Mouse (Mus musculus): ENCODE data around the gene Clcnkb. TPM values are rescaled to one million over a fixed set of nuclear protein-coding genes. Genes with fewer than 3 reads are reported as not detected.

Gene Clcnkb
- polyA plus RNA-seq, 1 experiment from 2014 or later: not detected

GRCm38 (mm10) chr4:141451916-141452450 is 36.2 kb upstream of the Clcnkb start:
- no peak overlapping the region for H3K4me3 ChIP-seq (replicated peaks)
- no peaks in the 10 kb centered on the region for H3K27me3 ChIP-seq (replicated peaks)
- no peaks in the 10 kb centered on the region for H3K9me3 ChIP-seq
- no peak for ATAC-seq
- no peak overlapping the region for H3K9ac ChIP-seq
- peaks cover 9% of the 10 kb centered on the region for H3K36me3 ChIP-seq
- H3K4me1 ChIP-seq (replicated peaks): 0 out of 2 replicates have a peak, but pooled peaks cover 9% of the 10 kb centered on the region
- no peak overlapping the region for H3K4me2 ChIP-seq (replicated peaks)
- whole genome bisulfite sequencing: 89% methylated on average over 9 of the region's 9 CpGs
- H3K27ac ChIP-seq: no peak overlapping the region

GRCm38 (mm10) chr4:141451251-141451650 is 35.4 kb upstream of the Clcnkb start:
- Histone ChIP-seq H3K9ac (no peak overlapping the region), H3K9me3 (no peaks in the 10 kb centered on the region), H3K36me3 (peaks cover 9% of the 10 kb centered on the region), H3K4me3 (replicated peaks) (no peak overlapping the region), H3K4me2 (replicated peaks) (no peak overlapping the region), H3K4me1 (replicated peaks) (0 out of 2 replicates have a peak, but pooled peaks cover 5% of the 10 kb centered on the region), H3K27ac (no peak overlapping the region), H3K27me3 (replicated peaks) (no peaks in the 10 kb centered on the region)
- WGBS: 92% methylated on average over 2 of the region's 2 CpGs
- ATAC-seq: no peak

GRCm38 (mm10) chr4:141446211-141446610 is 30.4 kb upstream of the Clcnkb start:
- no peak overlapping the region for H3K9ac ChIP-seq
- WGBS: 72% methylated on average over 7 of the region's 7 CpGs
- no peak overlapping the region for H3K4me2 ChIP-seq (replicated peaks)
- H3K4me3 ChIP-seq (replicated peaks): no peak overlapping the region
- H3K27me3 ChIP-seq (replicated peaks): no peaks in the 10 kb centered on the region
- peaks cover 12% of the 10 kb centered on the region for H3K4me1 ChIP-seq (replicated peaks)
- ATAC-seq: no peak
- no peak overlapping the region for H3K27ac ChIP-seq
- H3K36me3 ChIP-seq: peaks cover 9% of the 10 kb centered on the region
- H3K9me3 ChIP-seq: no peaks in the 10 kb centered on the region

GRCm38 (mm10) chr4:141445328-141445720 is 29.5 kb upstream of the Clcnkb start:
- H3K4me2 ChIP-seq (replicated peaks): peak overlapping the region; percentile 77
- H3K36me3 ChIP-seq: peaks cover 9% of the 10 kb centered on the region
- peak overlapping the region; percentile 100 for H3K4me3 ChIP-seq (replicated peaks)
- WGBS: 14% methylated on average over 14 of the region's 14 CpGs
- H3K27me3 ChIP-seq (replicated peaks): no peaks in the 10 kb centered on the region
- no peak overlapping the region for H3K27ac ChIP-seq
- ATAC-seq: no peak
- peaks cover 15% of the 10 kb centered on the region for H3K4me1 ChIP-seq (replicated peaks)
- no peaks in the 10 kb centered on the region for H3K9me3 ChIP-seq
- peak overlapping the region; percentile 95 for H3K9ac ChIP-seq

GRCm38 (mm10) chr4:141444451-141445327 is 28.9 kb upstream of the Clcnkb start, which contains the start of gene Zbtb17:
Gene Zbtb17, plus strand, starts transcription at chr4:141444654.
- peak within 1 kb of the TSS; percentile 95 for H3K9ac ChIP-seq
- ATAC-seq: peak; percentile 94
- H3K4me3 ChIP-seq (replicated peaks): peak within 1 kb of the TSS; percentile 100
- peak within 1 kb of the TSS; percentile 77 for H3K4me2 ChIP-seq (replicated peaks)
- no peaks in the 10 kb centered on the region for H3K27me3 ChIP-seq (replicated peaks)
- H3K27ac ChIP-seq: peak within 1 kb of the TSS; percentile 70
- no peaks in the 10 kb centered on the region for H3K9me3 ChIP-seq
- under 1% methylated on average over 88 of the region's 102 CpGs for WGBS
- H3K36me3 ChIP-seq: peaks cover 9% of the 10 kb centered on the region
- H3K4me1 ChIP-seq (replicated peaks): peaks cover 15% of the 10 kb centered on the region

GRCm38 (mm10) chr4:141443641-141444429 is 28.0 kb upstream of the Clcnkb start:
- peak; percentile 15 for ATAC-seq
- H3K27ac ChIP-seq: no peak overlapping the region
- H3K36me3 ChIP-seq: peaks cover 6% of the 10 kb centered on the region
- no peaks in the 10 kb centered on the region for H3K9me3 ChIP-seq
- H3K27me3 ChIP-seq (replicated peaks): no peaks in the 10 kb centered on the region
- peaks cover 15% of the 10 kb centered on the region for H3K4me1 ChIP-seq (replicated peaks)
- no peak overlapping the region for H3K9ac ChIP-seq
- WGBS: 39% methylated on average over 11 of the region's 11 CpGs
- H3K4me2 ChIP-seq (replicated peaks): peak overlapping the region; percentile 77
- peak overlapping the region; percentile 100 for H3K4me3 ChIP-seq (replicated peaks)

- Histone ChIP-seq H3K9ac (no peak overlapping the region), H3K27me3 (replicated peaks) (no peaks in the 10 kb centered on the region), H3K4me2 (replicated peaks) (no peak overlapping the region), H3K36me3 (no peaks in the 10 kb centered on the region), H3K9me3 (no peaks in the 10 kb centered on the region), H3K4me1 (replicated peaks) (peaks cover 15% of the 10 kb centered on the region), H3K4me3 (replicated peaks) (no peak overlapping the region), H3K27ac (no peak overlapping the region)
- no peak for ATAC-seq
Measured at GRCm38 (mm10) chr4:141440877-141441276, 25.1 kb upstream of the Clcnkb start.

- Histone ChIP-seq H3K27ac (no peak overlapping the region), H3K4me1 (replicated peaks) (0 out of 2 replicates have a peak, but pooled peaks cover 8% of the 10 kb centered on the region), H3K9ac (no peak overlapping the region), H3K36me3 (no peaks in the 10 kb centered on the region), H3K27me3 (replicated peaks) (no peaks in the 10 kb centered on the region), H3K4me2 (replicated peaks) (no peak overlapping the region), H3K9me3 (no peaks in the 10 kb centered on the region), H3K4me3 (replicated peaks) (no peak overlapping the region)
- no peak for ATAC-seq
- 67% methylated on average over 12 of the region's 12 CpGs for WGBS
Measured at GRCm38 (mm10) chr4:141439083-141439803, 23.4 kb upstream of the Clcnkb start.

GRCm38 (mm10) chr4:141435974-141436373 is 20.2 kb upstream of the Clcnkb start, which contains the start of gene Srarp:
Gene Srarp, minus strand, starts transcription at chr4:141436105.
- H3K4me2 ChIP-seq (replicated peaks): no peak within 1 kb of the TSS
- H3K27ac ChIP-seq: no peak within 1 kb of the TSS
- 88% methylated on average over 1 of the region's 1 CpGs for WGBS
- no peak within 1 kb of the TSS for H3K4me3 ChIP-seq (replicated peaks)
- no peaks in the 10 kb centered on the region for H3K27me3 ChIP-seq (replicated peaks)
- 0 out of 2 replicates have a peak, but pooled peaks cover 2% of the 10 kb centered on the region for H3K4me1 ChIP-seq (replicated peaks)
- H3K9ac ChIP-seq: no peak within 1 kb of the TSS
- ATAC-seq: 0 out of 2 replicates have a peak, but pooled peaks have one; percentile 24
- no peaks in the 10 kb centered on the region for H3K36me3 ChIP-seq
- H3K9me3 ChIP-seq: no peaks in the 10 kb centered on the region

- WGBS: 84% methylated on average over 18 of the region's 18 CpGs
Measured at GRCm38 (mm10) chr4:141433191-141433590, 17.4 kb upstream of the Clcnkb start.

GRCm38 (mm10) chr4:141432666-141433065 is 16.9 kb upstream of the Clcnkb start:
- H3K9me3 ChIP-seq: no peaks in the 10 kb centered on the region
- no peaks in the 10 kb centered on the region for H3K4me1 ChIP-seq (replicated peaks)
- H3K9ac ChIP-seq: no peak overlapping the region
- 65% methylated on average over 14 of the region's 14 CpGs for WGBS
- no peak for ATAC-seq
- H3K27me3 ChIP-seq (replicated peaks): no peaks in the 10 kb centered on the region
- no peak overlapping the region for H3K4me3 ChIP-seq (replicated peaks)
- H3K36me3 ChIP-seq: no peaks in the 10 kb centered on the region
- H3K27ac ChIP-seq: no peak overlapping the region
- H3K4me2 ChIP-seq (replicated peaks): no peak overlapping the region

More at GRCm38 (mm10) chr4:141433191-141433590, 17.4 kb upstream of the Clcnkb start:
- Histone ChIP-seq H3K27ac (no peak overlapping the region), H3K9me3 (no peaks in the 10 kb centered on the region), H3K9ac (no peak overlapping the region), H3K27me3 (replicated peaks) (no peaks in the 10 kb centered on the region), H3K4me1 (replicated peaks) (no peaks in the 10 kb centered on the region), H3K36me3 (no peaks in the 10 kb centered on the region), H3K4me3 (replicated peaks) (no peak overlapping the region), H3K4me2 (replicated peaks) (no peak overlapping the region)
- ATAC-seq: no peak
